Mouse (Mus musculus) forebrain, embryonic 11.5 days (tissue): ENCODE results near the gene Cbfa2t2. TPM values are rescaled to one million over a fixed set of nuclear protein-coding genes. Genes with fewer than 3 reads are reported as not detected.

Experiments
- polyA plus RNA-seq: library from polyadenylated mRNA; unstranded; fragments of >200 nt; fragmentation: Nextera tagmentation; extraction: Ambion mirVana; gene quantifications from 2 replicates; pipeline ENCODE4 v1.2.1, GENCODE M21; 2014

The Cbfa2t2 gene
- polyA plus RNA-seq, 1 experiment from 2014 or later: 71.6 TPM

Other genes with a start within 250 kb of the Cbfa2t2 start
- gene Bpifb1, start 245.7 kb upstream of the Cbfa2t2 start, polyA plus RNA-seq: not detected in 2 replicates
- gene Bpifb5, start 212.7 kb upstream of the Cbfa2t2 start, polyA plus RNA-seq: 0.16 TPM in 1 of 2 replicates, not detected in the other
- gene Bpifb9a, start 178.6 kb upstream of the Cbfa2t2 start, polyA plus RNA-seq: not detected in 2 replicates
- gene Bpifb9b, start 129.3 kb upstream of the Cbfa2t2 start, polyA plus RNA-seq: not detected in 2 replicates
- gene Cdk5rap1, start 63.5 kb upstream of the Cbfa2t2 start, polyA plus RNA-seq: 15.0 and 17.0 TPM in 2 replicates
- gene Snta1, start 28.4 kb upstream of the Cbfa2t2 start, polyA plus RNA-seq: 3.1 and 3.4 TPM in 2 replicates
- gene 1700003F12Rik, start 110.6 kb downstream of the Cbfa2t2 start, polyA plus RNA-seq: 2.3 and 4.5 TPM in 2 replicates
- gene Actl10, start 115.3 kb downstream of the Cbfa2t2 start, polyA plus RNA-seq: 0.41 and 0.77 TPM in 2 replicates
- gene Necab3, start 122.4 kb downstream of the Cbfa2t2 start, polyA plus RNA-seq: 5.5 and 7.6 TPM in 2 replicates
- 17.6 and 18.6 TPM in 2 replicates for gene E2f1, start 133.4 kb downstream of the Cbfa2t2 start, polyA plus RNA-seq
- gene Pxmp4, start 167.2 kb downstream of the Cbfa2t2 start, polyA plus RNA-seq: 10.0 and 10.6 TPM in 2 replicates
- gene Zfp341, start 176.8 kb downstream of the Cbfa2t2 start, polyA plus RNA-seq: 1.5 and 2.1 TPM in 2 replicates
- gene 4930519P11Rik, start 177.0 kb downstream of the Cbfa2t2 start, polyA plus RNA-seq: 1.0 TPM in 1 of 2 replicates, not detected in the other
- 13.3 and 16.7 TPM in 2 replicates for gene Chmp4b, start 215.2 kb downstream of the Cbfa2t2 start, polyA plus RNA-seq